Mouse (Mus musculus) telencephalon, adult 2 months (tissue): ENCODE measurements around the gene Armc3.

ENCODE experiments used
- DNase-seq: peaks from one replicate; pipeline ENCODE4 v3.0.0-alpha.2; 2011; ENCODE audit warnings: low read depth, low spot score

The Armc3 gene

DNA sequence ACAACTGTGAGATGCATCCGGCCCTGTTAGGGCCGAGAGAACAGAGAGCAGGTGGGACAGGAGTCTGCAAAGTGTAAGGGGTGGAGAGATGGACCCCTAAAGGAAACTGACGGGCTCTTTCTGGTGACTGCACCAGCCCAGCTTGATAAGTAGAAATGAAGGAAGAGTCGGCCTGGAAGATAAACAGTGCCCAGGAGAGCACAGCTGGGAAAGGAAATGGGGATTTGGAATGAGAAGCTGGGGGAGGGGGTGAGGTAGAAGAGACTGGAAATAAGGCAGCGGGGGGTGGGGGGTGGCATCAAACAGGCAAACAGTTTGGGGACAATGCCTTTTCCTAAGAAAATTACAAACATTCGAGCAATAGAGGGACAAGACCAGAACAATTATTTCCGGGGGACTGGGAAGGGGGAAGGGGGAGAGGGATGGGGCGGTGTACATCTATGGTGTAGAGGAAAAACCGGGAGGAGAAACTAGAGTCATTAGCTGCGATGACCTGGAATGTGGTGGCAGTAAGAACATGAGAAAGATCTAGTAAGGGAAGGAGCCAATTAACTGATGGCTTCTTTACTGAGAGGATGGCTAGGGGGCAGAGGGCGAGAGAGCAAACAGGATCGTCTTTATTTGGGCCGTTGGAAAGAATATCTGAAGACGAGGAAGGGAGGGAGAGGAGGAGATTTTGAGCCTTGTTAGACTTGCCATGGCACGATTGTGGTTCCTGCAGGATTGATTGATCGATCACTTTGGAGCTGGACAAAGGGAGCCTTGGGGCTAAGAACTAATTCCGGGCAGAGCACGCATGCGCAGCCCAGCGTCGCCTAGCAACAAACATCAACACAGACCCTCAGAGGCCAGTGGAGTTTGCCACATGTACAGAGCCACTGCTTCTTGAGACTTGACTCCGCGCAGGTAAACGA, at the start of gene Armc3:
Gene Armc3 (plus strand): TSS at position 851 of the 914 bp plus-strand sequence.
- DNase-seq: peak; percentile 41

DNA sequence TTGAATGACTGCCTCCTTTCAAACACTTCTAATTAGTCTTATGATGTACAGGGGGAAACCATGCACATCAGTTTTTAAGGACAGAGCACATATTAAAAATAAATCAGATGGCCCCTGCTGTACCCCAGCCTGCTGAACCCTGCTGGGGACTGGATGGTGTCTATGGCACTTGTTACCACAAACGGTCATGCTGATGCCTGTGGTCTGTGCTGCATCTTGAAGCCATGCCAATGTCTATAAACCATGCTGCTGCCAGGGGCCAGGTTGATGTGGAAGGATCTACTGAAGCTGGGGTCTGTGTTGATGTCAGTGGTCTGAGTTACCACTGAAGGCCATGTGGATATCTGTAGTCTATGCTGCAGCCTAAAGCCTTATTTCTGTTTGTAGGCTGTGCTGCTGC, 46.4 kb upstream of the Armc3 start:
- DNase-seq: no peak

DNA sequence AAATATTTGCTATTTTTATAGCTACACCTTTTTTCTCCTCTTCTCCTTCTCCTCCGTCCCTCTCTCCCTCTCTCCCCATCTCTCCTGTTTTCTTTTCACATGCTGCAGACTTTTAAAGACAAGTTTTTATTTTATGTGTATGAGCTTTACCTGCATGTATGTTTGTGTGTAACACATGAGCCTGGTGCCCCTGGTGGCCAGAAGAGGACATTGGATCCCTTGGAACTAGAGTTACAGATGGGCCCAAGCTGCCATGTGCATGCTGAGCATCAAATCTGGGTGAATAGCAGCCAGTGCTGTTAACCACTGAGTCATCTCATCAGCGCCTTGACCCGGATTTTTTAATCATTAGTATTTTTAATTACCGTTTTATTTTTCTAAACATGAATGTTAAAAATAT, 42.9 kb upstream of the Armc3 start:
- DNase-seq: no peak

DNA sequence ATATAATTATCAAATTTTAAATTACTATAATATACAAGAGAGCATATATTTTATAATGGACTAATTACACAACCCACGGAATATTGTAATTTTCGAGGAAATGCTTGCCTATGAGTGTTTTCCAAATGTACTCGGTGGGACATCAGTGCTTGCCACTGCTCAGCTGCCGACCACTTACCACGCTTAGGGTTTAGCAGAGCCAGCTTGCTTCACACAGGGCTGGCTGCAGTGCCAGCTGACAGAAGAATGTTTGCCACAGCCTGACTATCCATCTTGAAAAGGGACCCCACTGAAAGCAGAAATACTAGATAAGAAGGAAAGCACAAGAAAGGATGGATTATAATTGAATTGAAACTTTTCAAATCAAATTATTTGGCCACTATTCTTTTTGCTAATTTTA, 39.6 kb upstream of the Armc3 start:
- DNase-seq: no peak

DNA sequence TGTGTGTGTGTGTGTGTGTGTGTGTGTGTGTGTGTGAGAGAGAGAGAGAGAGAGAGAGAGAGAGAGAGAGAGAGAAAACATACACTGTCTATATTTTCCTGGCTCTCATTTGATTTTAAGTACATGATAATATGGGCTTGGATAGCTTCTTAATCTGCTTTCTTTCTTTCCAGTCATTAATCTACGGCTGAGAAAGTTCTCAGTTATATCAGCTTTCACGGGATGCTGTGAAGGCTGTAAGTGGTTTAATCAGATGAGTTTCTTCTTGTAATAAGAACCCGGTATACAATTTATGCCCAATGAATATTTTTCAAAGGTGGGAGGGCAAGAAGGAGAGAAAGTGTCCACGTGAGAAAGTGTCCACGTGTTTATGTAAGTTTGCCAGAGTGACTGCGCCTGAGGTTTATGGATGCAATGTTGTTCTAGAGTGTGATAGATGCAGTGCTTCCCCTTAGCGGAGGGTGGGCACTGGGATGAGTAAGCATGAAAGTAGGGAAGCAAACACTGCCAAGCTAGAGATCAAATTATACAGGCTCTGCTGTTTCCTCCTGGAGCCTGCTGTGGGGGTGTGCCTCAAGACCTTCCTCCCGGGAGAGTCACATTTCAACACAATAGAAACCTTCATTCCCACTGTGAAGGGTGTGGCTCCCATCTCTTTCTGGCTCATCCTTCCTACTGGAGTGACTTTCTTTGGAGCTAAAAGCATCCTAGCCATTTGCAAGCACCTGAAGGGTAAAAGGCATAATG, 38.6 kb upstream of the Armc3 start:
- no peak for DNase-seq

DNA sequence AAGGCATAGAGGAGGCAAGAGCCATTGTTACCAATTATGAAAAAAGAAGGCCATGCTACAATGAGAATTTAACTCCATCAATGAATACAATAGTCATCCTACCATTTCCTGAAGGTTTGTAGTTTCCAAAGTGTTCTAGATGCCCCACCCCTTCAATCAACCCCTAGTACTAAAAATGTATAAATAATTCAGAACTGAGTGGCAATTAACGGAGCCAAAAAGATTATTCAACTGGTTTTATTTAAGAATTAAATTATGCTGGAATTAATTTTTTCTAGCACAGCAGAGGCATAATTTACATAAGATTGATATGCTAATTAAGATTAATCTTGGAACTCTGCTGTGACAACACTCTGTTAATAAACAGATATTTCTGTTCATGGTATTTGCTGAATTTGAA, 34.9 kb upstream of the Armc3 start:
- no peak for DNase-seq

DNA sequence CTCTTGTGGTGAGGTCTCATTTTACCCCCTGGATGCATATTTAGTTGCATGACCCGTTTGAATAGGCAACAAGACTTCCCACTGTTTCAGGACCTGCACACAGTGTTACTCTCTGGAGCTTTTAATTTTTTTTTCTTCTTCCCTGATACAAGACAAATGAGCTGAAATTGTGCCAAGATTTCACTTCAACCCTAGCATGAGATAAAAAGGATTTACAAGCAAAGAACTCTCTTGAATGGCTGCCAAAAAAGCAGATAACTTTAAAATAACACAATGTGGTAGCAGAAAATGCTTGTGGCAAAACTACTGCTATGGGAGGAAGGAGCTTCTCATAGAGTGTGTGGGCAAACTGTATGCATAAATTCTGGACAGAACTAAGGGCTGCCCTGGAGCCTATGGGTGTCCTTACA, 22.3 kb upstream of the Armc3 start:
- peak; percentile 46 for DNase-seq

DNA sequence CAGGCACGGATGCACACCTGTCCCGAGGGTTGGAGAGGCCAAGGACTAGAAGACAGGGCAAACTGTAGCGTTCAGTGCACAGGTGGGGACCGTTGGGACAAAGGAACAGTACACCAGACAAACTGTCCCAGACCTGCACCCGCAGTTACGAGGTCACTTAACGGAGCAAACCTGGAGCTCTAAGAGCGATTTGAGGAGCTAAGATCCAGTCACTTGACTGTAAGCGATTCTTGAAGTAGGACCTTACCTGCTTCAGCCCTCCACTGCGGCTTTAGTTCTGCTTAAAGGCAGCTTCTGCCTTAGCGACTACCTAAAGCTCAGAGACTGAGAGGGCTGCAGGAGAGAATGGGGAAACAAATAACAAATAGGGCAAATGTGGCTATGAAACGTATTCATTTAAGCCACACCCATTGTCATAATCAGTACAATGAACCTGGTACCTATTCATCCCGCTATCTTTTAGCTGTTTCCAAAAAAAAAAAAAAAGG, 308 bp downstream of the Armc3 start:
- no peak for DNase-seq

DNA sequence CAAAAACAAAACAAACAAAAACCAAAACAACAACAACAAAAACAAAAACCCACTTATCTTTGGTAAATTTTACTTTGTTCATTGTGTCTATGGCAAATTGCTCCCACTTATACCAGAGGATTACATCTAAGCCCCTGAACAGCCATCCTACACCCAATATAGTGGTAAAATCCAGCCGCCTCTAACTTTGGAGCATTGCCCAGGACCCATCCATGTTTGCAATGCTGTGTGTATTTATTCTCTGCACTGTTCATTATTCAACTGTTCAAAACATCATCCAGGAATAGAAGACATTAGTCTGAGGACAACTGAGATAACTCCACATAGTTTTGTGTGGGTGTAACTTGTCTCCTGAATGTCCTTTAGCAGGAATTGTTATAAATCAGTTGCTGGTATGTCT, 1.0 kb downstream of the Armc3 start:
- no peak for DNase-seq

DNA sequence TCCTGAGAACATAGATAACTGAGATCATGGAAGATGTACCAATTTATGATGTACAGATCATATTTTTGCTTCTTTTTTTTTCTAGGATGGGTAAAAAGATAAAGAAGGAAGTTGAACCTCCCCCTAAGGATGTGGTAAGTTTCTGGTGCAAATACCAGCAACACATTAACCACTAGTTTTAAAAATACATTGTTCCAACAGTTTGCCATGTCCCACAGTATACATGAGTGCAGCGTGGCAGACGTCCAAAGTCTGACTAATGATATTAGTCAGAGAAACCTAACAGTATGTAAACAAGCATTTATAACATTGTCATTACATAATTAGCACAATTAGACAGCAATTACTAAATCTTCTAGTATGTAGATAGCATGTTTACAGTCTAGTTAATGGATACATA, 2.6 kb downstream of the Armc3 start:
- DNase-seq: no peak

DNA sequence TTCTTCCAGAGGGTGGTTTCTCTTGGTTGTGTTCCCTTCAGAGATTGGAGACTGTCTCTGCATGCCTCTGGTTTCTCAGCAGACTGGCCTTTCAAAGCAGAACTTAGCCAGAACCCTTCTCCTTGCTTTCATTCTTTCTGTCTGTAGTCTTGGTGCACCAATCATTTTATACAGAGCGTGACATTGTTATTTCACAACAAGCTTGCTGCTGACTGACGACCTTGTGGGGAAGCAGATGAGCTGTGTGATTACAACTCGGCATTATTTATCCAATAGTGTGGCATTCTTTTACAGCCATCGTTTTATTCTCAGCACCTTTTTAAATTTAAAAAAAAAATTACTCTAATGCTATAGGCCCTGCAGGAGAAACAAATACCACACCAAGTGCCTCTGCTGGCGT, 35.2 kb downstream of the Armc3 start:
- no peak for DNase-seq

DNA sequence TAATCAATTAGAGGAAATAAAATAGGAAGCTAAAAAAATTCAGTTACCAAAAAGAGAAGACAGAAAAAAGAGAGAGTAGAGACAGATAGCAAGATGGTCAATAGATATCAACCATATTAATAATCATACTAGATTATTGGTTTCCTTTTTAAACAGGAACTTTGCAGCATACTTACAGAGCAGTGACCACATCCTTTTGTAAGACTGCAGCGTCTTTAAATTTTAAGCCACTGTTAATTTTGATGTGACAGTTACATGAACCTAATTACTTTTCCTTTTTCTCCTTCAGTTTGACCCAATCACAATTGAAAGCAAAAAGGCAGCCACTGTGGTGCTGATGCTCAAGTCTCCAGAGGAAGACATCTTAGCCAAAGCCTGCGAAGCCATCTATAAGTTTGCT, 36.1 kb downstream of the Armc3 start:
- no peak for DNase-seq

DNA sequence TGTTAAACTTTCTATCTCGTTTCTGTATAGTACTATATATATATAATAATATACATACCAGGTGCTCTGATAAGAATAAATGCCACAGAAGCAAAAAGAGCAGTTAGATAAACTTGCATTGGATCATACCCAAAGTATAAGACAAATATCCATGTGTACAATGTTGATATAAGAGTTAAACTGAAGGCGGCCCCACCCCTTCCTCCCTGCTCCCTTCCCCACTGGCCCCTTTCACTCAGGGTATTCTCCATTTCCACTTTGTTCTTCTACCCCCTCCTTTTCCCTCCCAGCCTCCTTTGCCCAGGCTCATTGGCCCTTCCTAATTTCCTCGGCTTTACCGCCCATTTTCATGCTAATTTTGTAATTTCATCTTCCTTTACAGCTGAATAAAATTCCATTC, 36.5 kb downstream of the Armc3 start:
- DNase-seq: no peak

DNA sequence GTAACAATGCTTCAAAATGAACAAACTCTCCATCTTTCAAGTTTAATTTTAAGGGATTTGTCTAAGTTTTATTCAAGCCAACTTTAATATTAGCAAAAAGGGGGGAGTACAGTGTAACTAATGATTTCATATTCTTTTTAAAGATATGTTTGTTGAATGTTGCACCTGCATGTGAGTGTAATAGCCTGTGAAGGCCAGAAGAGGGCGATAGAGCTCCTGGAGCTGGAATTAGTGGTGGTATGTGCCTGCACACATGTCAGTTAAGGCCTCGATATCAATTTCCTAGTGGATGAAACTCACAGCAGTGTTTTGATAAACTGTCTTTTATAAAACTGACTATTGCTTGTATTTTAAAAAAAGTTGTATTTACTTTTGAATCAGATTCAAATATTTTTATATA, 39.7 kb downstream of the Armc3 start:
- DNase-seq: no peak

DNA sequence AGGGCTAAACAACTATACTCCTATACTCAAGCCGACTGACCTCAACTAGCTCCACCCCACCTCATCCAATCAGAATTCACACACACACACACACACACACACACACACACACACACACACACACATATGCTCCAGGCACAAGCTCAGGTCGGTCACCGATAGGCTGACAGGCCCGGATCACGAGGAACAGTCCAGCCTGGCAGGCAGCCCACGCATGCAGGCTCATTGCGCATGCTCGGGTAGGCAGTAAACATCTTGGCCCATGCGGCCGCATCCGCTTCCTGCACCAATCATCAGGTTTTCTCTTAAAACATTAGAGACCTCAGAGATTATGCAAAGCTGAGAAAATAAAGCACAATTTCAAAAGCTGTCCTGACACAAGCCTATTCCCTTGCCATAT, 50.5 kb downstream of the Armc3 start:
- DNase-seq: no peak

DNA sequence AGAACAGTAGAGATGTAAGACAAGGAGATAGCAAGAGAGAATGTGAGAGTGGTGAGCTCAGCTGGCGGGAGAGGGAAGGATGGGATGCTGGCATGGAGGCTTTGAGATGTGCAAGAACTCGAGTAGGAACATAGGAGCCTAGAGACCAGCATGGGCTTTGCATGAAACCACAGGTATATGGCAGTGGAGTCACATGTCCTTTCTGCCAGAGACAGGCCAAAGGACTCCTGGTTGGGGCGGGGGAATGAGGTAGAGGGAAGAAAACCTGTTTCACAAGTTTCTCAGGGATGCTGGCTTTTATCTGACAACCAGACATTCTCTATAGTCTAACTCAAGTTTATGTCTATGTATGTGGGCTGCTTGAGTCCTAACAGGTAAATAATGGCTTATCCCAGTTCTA, 55.9 kb downstream of the Armc3 start:
- DNase-seq: no peak

DNA sequence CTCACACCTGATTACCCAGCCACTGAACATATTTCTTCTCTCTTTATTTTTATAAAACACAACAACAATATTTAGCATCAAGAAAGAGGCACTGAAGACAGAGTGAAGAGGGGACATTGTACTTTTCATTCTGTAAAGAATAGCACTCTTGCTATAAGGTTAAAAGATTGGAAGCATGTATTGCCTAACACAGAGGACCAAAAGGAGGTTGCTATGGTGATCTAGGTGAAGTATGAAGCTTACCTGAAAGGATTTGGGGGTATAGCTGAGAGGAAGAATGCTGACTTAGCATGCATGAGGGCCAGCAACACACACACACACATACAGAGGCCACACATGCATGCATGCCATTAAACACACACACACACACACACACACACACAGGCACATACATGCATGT, 58.2 kb downstream of the Armc3 start:
- DNase-seq: no peak

DNA sequence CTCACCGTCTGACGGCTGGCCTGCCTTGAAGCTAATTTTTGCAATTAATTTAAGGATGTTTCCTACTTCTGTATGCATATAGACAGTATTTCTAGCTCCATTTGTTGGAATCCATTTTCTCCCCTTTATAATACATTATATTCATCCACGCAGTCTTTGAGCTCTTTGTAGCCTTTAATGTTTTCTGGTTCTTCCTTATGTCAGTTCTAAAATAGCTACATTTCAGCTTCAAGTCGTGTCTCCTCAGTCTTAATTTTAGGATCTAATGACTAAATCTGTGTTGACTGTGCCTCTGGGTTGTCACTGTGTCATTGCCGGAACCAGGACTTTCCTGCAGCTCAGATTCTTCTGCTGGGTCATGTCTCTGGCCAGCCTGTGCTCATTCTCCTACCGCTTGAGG, 61.3 kb downstream of the Armc3 start:
- DNase-seq: peak; percentile 24

DNA sequence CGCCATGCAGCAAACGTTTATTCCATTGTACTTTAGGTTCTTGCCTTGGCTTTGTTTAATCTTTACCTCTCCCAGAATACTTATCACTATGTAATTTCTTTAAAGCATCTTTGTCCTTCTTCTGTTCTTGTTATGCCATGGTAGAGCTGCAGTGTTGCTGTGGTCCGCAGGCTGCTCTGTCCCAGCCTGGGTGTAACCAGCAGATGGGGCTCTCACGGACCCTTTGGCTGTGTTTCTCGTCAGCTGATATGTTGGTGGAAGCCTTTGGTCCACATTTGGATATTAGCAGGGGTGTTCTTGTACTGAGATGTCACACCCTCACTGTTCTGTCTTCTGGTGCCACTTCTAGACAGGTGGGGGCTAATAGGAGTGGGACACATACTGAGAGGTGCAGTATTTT, 64.3 kb downstream of the Armc3 start:
- no peak for DNase-seq

DNA sequence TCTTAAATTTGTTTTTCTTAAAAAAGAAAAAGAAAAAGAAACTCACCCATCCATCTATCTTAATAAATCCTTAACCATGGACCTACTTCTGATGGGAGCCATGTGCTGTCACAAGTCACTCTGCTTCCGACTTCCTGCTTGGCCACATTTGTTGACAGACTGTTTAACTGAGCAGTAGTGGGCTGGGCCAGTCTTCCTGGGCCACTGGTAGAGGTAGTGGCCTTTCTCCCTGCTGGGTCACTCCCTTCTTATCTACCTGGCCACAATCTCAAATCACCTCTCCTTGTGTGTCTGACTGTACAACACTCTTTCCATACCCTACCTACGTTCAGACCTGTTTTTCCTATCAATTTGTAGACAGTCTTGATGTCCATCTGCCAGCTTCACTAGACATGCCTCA, 66.7 kb downstream of the Armc3 start:
- no peak for DNase-seq

DNA sequence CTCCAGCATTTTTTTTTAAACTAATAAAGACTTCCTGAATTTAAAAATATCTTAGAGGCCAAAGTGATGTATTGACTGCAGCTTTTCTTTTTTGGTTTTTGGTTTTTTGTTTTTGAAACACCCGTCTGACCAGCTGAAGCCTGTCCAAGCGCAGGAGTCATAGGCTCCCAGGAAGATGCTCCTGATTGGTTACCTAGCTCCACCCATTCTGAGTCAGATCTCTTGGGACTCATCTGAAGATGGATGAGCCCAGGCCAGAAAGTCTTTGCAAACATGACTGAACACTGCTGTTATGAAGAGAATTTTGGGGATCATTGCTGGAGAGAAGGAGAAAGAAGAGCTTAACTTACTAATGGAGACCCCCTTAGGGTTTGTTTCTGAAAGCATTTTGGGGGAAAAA, 68.3 kb downstream of the Armc3 start:
- no peak for DNase-seq

DNA sequence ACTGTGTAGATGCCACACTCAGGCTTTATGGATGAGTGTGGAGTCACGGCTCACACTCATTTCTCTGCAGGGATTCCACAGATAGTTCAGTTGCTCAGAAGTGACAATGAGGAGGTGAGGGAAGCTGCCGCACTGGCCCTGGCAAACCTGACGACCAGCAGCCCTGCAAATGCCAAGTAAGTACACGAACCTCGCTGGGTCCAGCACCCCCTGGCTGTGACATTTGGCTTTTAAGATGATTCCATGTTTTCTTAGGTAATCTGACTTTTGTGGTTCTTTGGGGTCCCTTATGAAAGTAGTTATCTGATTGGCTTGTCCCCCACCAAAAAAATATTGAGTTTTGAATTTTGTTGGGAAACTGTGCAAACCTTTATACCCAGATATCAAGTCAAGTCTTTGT, 70.9 kb downstream of the Armc3 start:
- no peak for DNase-seq

DNA sequence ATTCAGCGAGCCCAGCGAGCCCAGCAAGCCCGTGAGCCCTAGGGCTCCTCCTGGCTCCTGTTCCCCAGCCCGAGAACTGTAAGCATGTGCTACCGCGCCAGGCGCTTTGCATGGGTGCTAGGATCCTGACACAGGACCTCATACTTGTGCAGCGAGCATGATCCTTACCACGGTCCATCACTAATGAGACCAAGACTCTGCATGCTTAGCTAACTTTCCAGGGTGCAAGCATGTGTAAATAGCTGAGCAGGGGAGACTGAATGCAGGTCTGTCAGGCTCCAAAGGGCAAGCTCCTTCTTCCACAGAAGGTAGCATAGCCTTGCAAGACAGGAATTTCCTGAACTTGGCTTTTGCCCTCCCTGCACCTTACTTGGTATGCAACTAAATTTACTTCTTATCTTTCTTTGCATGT, 71.6 kb downstream of the Armc3 start:
- no peak for DNase-seq
